Mouse (Mus musculus) induced T-regulatory cell, adult 2 months (primary cell): ENCODE results near the gene Mip.
"Not testable (repeated sequence)": the region's sequence is repeated elsewhere in the genome, so short reads cannot be mapped to it uniquely, and the experiment has no call there.

Experiments
- DNase-seq: peaks from one replicate; pipeline ENCODE4 v3.0.0-alpha.2; 2012; ENCODE audit warnings: low read depth

The Mip gene

DNA sequence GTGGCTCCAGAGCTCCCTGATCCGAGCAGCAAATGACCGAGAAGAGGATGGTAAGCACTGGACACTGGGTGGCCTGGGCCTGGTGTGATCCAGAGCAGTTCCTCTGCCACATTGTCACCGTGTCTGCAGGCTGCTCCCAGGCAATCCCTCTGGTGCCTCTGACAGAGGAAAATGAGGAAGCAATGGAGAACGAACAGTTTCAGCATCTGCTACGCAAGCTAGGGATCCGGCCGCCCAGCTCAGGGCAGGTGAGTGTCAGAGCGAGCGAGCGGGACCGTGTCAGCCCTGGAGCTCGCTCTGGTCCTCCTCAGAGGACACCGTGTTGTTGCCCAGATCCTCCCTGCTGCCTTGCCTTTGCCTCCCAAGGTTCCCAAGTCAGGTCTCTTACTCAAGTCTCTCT is 24.9 kb downstream of the Mip start:
- no peak for DNase-seq

DNA sequence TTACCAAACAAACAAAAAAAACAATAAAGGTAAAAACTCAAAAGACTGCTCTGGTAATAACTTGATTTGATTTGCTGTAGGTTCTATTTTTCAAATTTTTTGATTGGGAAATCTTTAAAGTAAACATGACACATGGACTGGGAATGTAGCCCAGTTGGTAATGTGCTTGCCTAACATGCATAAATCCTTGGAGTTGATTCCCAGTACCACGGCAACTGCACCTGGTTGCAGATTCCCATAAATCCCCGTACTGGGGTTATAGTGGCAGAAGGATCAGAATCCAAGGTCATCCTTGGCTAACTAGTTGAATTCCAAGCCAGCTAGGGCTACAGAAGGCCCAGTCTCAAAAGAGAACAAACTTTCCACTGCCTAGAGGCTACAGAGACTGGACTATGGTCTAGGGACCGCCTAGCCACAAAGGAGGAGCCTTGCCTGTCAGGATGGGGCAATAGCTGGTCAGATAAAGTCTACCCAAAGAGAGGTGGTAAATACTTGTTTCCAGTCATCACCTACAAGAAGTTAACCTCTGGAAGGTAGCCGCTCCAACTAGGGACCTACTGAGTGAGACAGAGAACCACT is 28.1 kb downstream of the Mip start, which contains the start of gene Apon:
Gene Apon, plus strand, starts transcription at position 420 of the 579 bp plus-strand sequence.
- no peak for DNase-seq

DNA sequence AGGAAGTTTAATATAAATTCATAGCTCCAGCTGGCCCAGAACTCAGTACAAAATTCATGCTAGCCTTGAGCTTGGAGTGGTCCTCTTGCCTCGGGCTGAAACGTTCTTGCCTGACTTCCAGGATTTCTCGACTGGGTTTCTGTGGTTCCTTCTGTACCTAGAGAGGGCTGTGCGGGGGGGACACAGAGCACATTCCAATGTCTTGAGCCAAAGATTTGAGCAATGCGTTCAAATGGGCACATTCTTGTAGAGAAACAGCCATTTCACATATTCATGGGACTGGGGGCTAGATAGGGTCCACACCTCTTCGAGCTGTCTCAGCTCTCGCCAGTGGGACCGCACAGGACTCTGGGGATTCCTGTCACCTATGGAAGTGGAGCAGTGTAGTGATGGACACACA is 30.3 kb downstream of the Mip start:
- DNase-seq, result no peak

DNA sequence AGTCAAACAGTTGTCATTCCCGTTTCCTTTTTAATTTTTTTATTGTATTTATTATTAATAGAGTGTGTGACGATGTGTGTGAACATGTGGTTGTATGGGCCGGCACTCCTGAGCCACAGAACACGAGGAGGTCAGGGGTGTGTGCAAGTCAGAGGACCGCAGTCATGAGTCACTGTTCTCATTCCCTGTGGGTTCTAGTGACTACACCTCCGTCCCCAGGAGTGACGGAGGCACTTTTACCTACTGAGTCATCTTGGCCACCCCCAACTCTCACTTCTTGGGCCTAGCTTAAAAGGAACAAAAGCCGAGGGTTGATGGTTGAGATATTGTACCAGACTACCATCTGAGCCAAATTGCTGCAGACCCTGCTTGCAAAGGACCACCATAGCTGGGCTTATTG is 30.7 kb downstream of the Mip start:
- DNase-seq, result no peak

DNA sequence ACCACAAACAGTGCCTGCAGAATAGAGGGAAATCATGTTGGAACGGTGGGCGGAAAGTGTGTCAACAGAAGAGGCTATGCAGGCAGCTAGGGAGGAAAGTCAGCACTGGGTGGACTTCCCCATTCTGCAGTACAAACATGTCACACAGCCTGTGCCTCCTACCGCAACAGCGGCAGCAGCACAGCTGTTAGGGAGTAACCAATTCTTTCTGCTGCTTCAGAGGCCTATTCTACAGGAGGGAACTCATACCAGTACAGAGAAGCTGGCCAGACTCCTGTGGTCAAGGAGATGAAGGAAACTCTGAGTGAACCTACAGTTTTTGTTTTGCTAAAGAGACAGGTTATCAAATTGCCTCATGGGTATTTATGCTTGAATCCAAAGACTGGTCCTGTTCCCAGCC is 33.3 kb downstream of the Mip start:
- no peak for DNase-seq

DNA sequence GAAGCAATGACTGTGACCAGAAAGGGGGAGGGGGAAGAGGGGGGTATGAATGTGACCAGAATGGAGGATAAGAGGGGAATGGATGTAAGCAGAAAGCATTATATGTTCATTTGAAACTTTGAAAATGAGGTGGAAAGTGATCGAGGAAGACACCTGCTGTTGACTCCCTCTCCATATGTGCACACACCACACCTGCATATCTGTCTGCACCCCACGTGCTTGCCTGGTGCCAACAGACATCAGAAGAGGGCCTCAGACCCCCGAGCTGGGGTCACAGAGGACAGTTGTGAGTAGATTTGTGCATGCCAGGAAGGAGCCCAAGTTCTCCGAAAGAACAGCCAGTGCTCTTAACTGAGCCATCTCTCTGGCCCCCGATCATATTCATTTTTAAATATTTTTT is 34.3 kb downstream of the Mip start:
- DNase-seq, result no peak

DNA sequence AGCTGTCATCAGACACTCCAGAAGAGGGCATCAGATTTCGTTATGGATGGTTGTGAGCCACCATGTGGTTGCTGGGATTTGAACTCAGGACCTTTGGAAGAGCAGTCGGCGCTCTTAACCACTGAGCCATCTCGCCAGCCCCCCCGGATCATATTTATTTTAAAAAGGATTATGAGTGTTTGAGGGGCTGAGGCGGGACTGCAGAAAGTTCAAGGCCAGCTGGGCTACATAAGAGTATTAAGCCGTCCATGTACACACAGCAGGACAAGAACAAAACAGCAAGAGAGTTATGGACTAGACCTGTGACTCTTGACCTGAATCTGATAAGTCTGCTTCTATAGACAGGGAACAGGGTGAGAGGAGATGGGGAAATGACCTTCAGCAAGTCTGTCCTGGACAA is 34.7 kb downstream of the Mip start:
- DNase-seq, result not testable (repeated sequence)

DNA sequence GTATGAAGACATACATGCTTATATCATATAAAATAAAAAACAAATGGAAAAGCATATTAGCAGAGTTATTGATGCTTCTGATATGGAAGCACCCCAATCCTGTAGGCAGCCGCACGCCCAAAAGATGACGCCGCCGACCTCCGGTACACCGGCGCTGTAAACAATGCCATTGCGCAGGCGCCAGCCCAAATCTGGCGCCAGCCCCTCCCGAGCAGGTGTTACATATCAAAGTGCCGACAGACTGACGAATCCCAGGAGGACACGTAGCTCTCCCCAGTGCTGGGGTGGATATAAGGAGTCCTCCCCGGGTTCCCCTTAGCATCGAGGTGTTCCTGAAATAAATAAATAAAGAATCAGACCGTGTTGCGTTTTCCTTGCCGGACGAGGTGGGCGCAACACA is 36.7 kb downstream of the Mip start:
- DNase-seq, result no peak

DNA sequence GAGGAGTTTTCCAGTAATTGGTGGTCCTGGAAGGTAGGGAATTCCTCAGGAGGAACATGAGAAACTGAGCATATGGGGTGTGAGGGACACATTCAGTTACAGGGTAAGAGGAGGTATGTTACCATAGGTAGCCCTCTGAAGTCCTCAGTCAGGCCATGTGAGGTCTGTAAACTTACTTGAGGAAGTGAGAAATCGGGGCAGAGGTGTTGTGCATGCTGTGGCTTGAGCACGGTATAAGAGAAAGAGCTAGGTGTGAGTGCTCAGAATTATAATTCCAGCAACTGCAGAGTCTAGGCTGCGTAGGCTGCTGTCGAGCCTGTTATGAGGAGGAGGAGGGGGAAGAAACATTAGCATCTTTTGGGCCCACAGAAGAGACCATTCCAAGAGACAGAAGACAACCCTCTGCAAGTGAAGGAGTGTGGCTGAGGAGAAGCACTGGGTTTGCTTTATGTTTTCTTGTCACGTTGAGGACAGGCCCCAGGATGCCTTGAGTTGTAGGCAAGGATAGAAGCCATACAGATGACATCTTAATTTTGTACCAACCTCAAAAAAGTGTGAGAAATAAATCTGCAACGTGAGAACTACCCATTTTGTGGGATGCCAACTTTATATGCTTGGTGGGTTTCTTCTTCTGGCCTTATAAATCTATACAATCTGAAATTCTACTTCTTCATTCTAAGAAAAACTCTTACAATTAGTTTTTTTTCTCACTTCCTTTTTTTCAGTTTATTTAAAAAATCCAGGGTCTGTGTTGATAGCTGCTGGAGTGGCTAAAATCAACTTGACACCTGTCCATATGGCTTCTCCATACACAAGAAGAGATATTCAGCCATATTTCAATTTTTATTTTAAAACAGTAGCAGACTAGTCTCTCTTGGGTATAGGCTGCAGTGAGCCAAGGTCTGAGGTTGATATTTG is 38.0 kb downstream of the Mip start:
- no peak for DNase-seq

DNA sequence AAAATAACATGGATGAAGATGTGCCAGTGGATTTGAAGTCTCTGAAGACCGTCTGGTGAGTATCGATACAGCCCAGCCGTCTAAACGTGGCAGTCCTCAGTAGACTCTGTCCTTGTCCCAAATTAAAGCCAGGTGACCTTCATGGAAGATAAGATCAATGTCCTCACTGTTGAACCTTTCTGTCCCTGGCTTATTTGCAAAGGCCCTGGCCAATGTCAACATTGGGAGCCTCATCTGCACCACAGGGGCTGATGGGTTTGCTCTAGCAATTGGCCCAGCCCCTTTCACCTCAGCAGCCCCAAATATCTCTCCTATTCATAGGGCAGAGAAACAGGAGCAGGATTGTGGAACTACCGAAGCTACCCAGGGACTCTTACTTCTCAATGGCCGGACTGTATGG is 42.7 kb downstream of the Mip start, which contains the start of gene Apof:
Gene Apof, plus strand, starts transcription at position 301 of the 400 bp plus-strand sequence.
- DNase-seq, result no peak

DNA sequence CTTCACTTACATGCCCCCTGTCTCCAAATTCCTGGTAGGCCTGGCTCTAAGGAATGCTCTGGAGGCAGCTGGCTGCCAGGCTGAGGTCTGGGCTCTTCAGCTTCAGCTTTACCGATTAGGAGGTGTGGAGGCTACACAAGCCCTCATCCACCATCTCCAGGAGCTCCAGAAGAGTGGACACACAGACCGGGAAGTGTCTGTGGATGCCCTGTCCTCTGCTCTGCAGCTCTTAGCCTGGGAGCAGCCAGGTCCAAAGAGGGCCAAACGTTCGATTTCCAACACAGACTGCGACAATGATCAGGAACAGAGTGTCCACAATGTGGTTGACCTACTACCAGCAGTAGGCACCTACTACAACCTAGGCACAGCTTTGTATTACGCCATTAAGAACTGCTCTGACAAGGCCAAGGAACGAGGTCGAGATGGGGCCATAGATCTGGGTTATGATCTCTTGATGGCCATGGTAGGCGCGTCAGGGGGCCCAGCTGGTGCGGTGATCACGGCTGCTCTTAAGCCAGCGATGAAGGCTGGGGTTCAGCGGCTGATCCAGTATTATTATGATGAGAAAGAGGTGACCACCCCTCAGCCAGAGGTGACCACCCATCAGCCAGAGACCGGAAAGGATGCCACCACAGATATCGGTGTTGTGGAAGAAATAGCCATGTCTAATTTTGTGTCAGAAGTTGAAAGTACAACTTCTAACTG is 43.7 kb downstream of the Mip start:
- DNase-seq, result no peak

DNA sequence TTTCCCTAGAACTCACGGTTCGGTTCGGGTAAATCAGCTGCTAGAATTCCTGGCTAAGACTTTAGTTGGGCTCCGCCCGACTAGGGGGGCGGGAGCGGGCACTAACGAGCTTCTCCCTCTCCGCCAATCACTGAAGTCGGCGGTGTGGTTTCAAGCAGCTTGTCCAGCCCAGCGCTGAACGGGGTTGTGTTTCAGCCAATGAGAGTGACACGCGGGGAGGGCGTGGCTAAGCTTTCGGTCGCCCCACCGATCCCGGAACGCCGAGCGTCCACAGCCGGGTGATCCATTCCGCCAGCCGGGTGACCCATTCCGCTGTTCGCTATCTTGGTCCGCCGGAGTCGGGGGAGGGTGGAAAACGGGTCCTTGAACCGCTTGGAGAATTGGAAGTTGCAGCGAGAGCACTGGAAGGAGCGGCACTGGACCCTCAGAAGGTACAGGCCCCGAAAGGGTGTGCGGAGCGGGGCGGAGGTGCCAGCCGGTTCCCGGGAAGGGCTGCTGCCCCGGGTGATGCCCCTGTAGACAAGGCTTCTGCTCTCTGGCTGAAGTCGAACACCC is 44.7 kb downstream of the Mip start, which contains the start of gene Stat2:
Gene Stat2, plus strand, starts transcription at position 273 of the 555 bp plus-strand sequence.
- peak; percentile 98 for DNase-seq

DNA sequence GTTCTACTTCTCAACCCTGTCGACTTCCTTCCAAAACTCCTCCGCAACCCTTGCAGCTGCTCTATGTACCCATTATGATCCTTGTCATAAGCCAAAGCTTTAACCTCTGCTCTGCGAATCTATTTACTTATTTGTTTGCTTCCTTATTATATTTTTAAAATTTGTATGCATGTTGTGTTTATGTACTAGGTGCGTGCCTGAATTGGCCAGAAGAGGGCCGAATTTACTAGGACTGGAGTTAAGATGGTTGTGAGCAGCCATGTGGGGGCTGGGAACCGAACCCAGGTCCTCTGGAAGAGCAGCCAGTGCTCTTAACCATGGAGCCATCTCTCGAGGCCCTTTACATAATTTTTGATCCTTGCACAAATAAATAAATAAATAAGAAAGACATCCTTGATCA is 45.2 kb downstream of the Mip start:
- DNase-seq, result peak; percentile 64

DNA sequence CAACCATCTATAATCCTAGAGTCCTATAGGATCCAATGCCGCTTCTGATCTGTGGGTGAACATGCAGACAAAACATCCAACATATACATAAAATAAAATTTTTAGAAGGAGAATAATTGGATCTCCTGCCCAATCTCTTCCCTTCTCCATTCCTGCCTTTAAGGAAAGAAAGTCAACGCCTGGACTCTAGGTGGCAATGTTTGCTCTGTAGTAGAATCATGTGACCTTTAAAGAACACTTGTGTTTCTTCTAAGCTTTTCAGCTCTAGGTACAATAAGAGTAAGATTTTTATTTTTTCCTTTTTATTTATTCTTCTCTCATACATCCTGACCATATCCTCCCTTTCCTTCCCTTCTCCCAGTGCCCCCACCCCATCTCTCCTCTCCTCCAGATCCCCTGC is 46.2 kb downstream of the Mip start:
- peak; percentile 43 for DNase-seq

DNA sequence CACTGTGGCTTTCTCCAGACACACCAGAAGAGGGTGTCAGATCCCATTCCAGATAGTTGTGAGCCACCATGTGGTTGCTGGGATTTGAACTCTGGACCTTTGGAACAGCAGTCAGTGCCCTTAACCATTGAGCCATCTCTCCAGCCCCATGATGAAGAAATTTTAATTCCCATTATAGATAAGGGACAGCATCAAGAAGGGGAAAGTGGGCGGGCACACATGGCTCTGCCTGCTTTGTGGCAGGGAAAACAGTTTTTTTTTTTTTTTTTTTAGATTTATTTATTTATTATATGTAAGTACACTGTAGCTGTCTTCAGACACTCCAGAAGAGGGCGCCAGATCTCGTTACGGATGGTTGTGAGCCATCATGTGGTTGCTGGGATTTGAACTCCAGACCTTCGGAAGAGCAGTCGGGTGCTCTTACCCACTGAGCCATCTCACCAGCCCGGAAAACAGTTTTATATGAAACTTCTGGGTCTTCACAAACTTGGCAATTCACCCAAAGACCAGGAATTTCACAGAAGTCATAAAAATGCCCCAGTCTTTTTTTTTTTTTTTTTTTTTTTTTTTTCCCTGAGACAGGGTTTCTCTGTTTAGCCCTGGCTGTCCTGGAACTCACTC is 47.3 kb downstream of the Mip start:
- DNase-seq, result peak; percentile 28

DNA sequence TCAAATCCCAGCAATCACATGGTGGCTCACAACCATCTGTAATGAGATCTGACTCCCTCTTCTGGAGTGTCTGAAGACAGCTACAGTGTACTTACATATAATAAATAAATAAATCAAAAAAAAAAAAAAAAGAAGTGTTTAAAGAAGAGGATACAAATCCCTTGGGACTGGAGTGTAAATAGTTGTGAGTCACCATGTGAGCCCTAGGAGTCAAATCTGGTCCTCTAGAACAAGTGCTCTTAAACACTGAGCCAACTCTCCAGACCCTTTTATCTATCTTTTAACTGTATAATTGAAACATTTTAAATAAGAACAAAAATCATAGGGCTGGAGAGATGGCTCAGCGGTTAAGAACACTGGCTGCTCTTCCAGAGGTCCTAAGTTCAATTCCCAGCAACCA is 49.7 kb downstream of the Mip start:
- not testable (repeated sequence) for DNase-seq

DNA sequence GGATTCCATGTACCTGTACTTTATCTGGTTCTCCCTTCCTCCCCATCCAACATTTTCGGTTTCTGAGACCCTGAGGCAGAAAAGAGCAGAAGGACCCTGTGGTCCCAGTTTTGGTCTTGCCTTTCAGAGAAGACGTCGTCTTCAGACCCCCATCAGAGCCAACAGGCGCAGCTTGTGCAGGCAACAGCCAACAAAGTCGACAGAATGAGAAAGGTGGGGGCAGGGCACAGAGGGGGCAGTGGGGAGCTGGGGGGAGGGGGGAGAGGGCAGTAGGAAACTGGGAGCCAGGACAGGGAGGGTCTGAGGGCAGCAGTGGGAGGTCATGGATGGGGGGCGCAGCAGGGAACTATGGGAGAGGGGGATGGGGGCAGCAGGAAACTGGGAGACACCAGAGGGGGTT is 52.5 kb downstream of the Mip start:
- DNase-seq, result no peak

DNA sequence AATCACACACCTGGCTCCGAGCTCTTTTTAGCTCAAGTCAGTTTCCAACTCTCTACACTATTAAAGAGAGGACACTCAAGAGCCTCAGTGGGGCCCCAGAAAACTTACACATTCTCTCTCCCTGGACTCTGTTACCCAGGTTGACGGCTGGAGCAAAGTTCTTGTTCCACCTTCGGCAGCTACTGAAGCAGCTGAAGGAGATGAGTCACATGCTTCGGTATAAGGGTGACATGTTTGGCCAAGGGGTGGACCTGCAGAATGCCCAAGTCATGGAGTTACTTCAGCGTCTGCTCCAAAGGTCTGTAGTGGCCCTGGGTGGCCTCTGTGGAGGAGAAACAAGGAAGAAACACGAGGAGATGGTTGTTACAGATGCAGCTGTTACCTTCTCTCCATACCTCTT is 55.3 kb downstream of the Mip start:
- no peak for DNase-seq
